17 mouse cellular contexts compared by ENCODE assay signal in genomic region chr1:80293307-80293706, GRCm38 (mm10).
"Had no signal": no experiment of that assay in that cellular context is flagged by ENCODE, and none has a peak within 500 bp of the region (broad histone marks: within the 10 kb centered on the region; RNA-seq: fewer than 3 reads in every experiment).

No protein-coding gene starts in this region.

- H3K27me3 ChIP-seq: limb, embryonic 13.5 days; liver, embryonic 13.5 days; midbrain, embryonic 12.5 days; neural tube, embryonic 13.5 days; stomach, embryonic 15.5 days had no signal

- H3K36me3 ChIP-seq: liver, embryonic 13.5 days; midbrain, embryonic 12.5 days; neural tube, embryonic 13.5 days; stomach, embryonic 15.5 days had no signal

- H3K9ac ChIP-seq: limb, embryonic 13.5 days; liver, embryonic 13.5 days; midbrain, embryonic 12.5 days; neural tube, embryonic 13.5 days; stomach, embryonic 15.5 days had no signal

- H3K4me3 ChIP-seq: layer of hippocampus, adult 2 months; limb, embryonic 13.5 days; liver, embryonic 13.5 days; midbrain, embryonic 12.5 days; neural tube, embryonic 13.5 days; stomach, embryonic 15.5 days had no signal

- DNase-seq: kidney, adult 9 months; kidney, postnatal 4 days; left cerebral cortex, postnatal 4 days; liver, embryonic 13.5 days; lung, adult 18-20 months; retina, postnatal 1 day; right cerebral cortex, postnatal 4 days; spleen, adult 18-20 months; thymus, adult 2 months; thymus, postnatal 25 days had no signal

- H3K4me1 ChIP-seq: midbrain, embryonic 12.5 days; stomach, embryonic 15.5 days had no signal

- ATAC-seq: midbrain, embryonic 16.5 days had no signal

- H3K4me2 ChIP-seq: limb, embryonic 13.5 days; liver, embryonic 13.5 days; midbrain, embryonic 12.5 days; neural tube, embryonic 13.5 days; stomach, embryonic 15.5 days had no signal

- H3K9me3 ChIP-seq: limb, embryonic 13.5 days; liver, embryonic 13.5 days; midbrain, embryonic 12.5 days; neural tube, embryonic 13.5 days; stomach, embryonic 15.5 days had no signal

- H3K27ac ChIP-seq: kidney, postnatal 0 days; layer of hippocampus, adult 2 months; limb, embryonic 13.5 days; liver, embryonic 13.5 days; midbrain, embryonic 12.5 days; neural tube, embryonic 13.5 days; stomach, embryonic 15.5 days had no signal
